Mouse (Mus musculus) B cell, adult 2 months (primary cell): ENCODE results near the gene Cir1.

Experiments
- DNase-seq, 2 experiments: peaks; one replicate each; pipeline ENCODE4 v3.0.0; 2022

Cir1 gene

GRCm38 (mm10) chr2:73271459-73272161, 40.9 kb downstream of the Cir1 start, which contains the start of gene Sp9:
Sp9 (plus strand) TSS chr2:73271925.
- DNase-seq, result peak; percentile 49 to 60

DNA sequence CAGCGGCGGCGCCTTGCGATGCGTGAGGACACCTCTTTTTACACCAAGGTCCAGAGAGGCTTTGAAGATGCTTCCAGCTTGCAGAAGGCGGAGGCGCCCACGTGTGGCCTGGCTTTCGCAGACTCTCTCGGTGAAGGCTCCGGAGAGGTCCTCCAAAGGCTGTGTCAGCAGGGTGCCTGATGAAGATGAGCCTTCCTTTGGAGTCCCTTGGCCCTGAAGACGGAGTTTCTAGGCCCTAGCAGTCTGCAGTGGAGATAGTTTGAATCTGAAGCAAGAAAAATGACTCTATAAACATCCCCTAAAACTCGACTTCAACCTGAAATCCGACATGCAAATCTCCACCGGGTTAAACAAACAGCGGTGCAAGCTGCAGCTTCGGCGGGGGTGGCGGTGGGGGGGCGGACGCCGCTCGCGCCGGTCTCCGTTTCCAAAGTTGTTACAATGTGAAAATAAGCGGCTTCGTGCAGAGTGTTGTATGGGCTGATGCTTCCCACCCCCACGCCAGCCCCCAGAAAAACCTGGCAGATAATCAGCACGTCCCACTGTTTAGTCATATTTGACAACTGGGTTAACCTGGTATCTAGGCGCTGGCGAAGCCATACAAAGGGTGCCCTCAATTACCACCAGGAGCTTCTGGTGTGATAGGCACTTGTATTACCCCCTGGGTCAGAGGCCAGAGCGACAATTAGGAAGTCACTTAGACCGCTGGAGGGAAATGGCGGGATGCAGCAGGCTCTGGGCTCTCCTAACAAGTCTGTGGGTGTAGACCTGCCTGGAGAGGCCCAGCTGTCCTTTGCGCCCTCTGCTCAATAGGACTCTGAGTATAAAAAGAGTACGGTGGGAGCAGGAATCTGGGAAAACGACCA, 41.7 kb downstream of the Cir1 start:
- DNase-seq, result peak; percentile 47 to 63

GRCm38 (mm10) chr2:73270071-73270592, 42.4 kb downstream of the Cir1 start:
- DNase-seq, result no peak

DNA sequence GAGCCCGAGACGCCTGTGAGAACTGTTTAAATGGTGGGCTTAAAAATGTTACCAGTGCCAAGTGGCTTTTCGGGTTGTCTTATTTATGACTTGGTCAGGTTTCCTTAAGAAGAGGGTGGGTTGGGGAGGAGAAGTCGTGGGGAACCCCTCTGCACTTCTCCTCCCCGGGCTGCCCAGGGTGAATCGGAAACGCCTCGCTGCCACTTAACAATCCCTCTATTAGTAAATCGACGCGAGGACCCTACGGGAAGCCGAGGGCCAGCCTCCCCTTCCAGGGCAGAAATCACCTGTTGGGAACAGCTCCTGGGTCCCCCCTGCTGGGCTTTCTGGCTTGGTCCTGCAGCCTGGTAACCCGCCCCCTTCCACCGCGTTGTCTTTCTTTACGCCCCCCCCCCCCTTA, 42.8 kb downstream of the Cir1 start:
- DNase-seq, result no peak

- DNase-seq, result no peak
Observed at GRCm38 (mm10) chr2:73268836-73269395, 43.6 kb downstream of the Cir1 start.

DNA sequence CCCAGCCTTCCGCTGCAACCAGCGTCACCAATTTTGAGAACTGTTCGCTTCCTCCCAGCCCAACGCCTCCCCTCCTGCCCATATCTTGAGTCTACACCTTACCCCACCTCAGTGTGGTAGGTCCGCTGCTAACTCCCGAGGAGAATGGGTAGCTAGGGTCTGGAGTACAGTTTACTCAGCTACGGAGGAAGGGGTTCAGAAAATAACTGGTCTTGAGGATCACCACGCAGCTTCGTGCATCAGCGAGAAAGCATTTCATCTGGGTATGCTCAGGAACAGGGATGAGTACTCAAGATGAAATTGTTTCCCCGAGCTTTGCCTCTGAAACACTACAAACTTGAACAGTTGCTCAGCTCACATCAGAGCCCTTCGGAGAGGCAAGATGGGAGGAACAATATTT, 44.2 kb downstream of the Cir1 start:
- peak; percentile 24 to 35 for DNase-seq

GRCm38 (mm10) chr2:73267818-73268217, 44.7 kb downstream of the Cir1 start:
- DNase-seq, result no peak

DNA sequence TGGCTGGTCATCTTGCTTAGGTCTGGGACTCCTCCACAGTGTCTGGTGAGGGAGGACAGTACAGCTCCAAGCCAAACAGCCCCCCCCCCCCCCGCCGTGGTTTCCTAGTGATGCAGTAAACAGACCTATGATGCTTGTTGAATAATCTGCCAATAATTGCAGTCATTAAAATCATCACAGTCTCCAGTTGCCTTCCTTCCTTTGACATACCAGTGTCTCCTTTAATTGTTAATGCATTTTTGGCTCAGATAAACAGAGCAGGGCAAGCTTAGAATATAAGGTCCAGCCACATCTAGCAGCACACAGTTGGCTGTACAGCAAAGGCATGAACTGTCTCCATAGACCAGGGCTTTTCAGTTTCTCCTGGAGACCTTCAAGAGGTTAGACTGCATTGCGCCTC, 45.3 kb downstream of the Cir1 start:
- no peak for DNase-seq

GRCm38 (mm10) chr2:73266623-73267022, 45.9 kb downstream of the Cir1 start:
- no peak for DNase-seq

- DNase-seq, result peak; percentile 21 to 34
Observed at GRCm38 (mm10) chr2:73266011-73266410, 46.5 kb downstream of the Cir1 start.

- no peak for DNase-seq
Observed at GRCm38 (mm10) chr2:73264611-73265195, 47.8 kb downstream of the Cir1 start.

- peak in 1 of 2 experiments; percentile 16 for DNase-seq
Observed at GRCm38 (mm10) chr2:73263794-73264610, 48.5 kb downstream of the Cir1 start.

- DNase-seq, result no peak
Observed at GRCm38 (mm10) chr2:73263172-73263765, 49.2 kb downstream of the Cir1 start.

- no peak for DNase-seq
Observed at GRCm38 (mm10) chr2:73248701-73249100, 63.8 kb downstream of the Cir1 start.

DNA sequence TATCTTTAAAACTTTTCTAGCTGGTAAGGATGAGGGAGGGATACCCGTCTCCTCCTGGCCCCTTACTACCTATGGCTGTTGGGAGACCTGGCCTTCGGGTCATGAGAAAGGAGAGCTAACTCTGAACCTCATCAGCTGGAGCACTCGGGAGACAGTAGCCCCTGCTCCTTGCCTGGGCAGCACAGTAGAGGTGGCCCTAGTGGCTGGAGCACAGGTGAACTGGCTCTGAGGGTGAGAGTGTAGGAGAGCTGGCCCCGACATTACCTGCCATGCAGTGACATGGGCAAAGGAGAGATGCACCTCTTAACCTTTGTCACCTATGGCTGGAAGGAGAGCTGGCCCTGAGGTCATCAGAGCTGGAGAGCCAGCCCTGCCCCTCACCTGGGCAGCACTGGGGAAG, 71.2 kb downstream of the Cir1 start:
- DNase-seq, result no peak
